Mouse (Mus musculus) midbrain, postnatal 0 days (tissue): ENCODE measurements at regions not wholly inside any gene's neighbourhood (a gene's known extent, or its start where the extent isn't known, plus 50 kb on each side); places are given as distances from the start of the nearest gene placed in this dataset.
A peak's percentile ranks its signal among the peaks of the same experiment; 100 is the strongest.

ENCODE experiments used
- ATAC-seq: fragments of 200-750 bp; cut with Nextera tagmentation; 2 replicates; pipeline ENCODE4 v1.8.0; 2017; ENCODE audit warnings: moderate number of reproducible peaks, mild to moderate bottlenecking, moderate TSS enrichment, moderate library complexity; ENCODE audit not compliant: low FRiP score
- DNase-seq: peaks from one replicate; pipeline ENCODE4 v3.0.0-alpha.2; 2015; ENCODE audit warnings: low spot score
- H3K27ac ChIP-seq: fragments of 300-500 bp; sonication (generic); 2 replicates; pipeline ENCODE4 v1.5.1; 2014; ENCODE audit warnings: low read depth, mild to moderate bottlenecking, low read length, mixed read lengths
- H3K27me3 ChIP-seq: fragments of 300-500 bp; sonication (generic); 2 replicates; pipeline ENCODE4 v1.6.1; 2014; ENCODE audit warnings: low read length, control low read depth, mixed read lengths; ENCODE audit not compliant: insufficient read depth
- H3K36me3 ChIP-seq: fragments of 300-500 bp; sonication (generic); 2 replicates; pipeline ENCODE4 v1.6.1; 2014; ENCODE audit warnings: low read length, control low read depth, mixed read lengths; ENCODE audit not compliant: insufficient read depth
- H3K4me1 ChIP-seq: fragments of 300-500 bp; sonication (generic); 2 replicates; pipeline ENCODE4 v1.6.1; 2014; ENCODE audit warnings: mild to moderate bottlenecking, control low read depth, antibody characterized with exemption, low read length, mixed read lengths; ENCODE audit not compliant: insufficient read depth
- H3K4me2 ChIP-seq: fragments of 300-500 bp; sonication (generic); 2 replicates; pipeline ENCODE4 v1.6.1; 2014; ENCODE audit warnings: low read depth, mild to moderate bottlenecking, low read length, mixed read lengths; ENCODE audit not compliant: poor library complexity, severe bottlenecking
- H3K4me3 ChIP-seq: fragments of 300-500 bp; sonication (generic); 2 replicates; pipeline ENCODE4 v1.5.1; 2014; ENCODE audit warnings: low read depth, mild to moderate bottlenecking, low read length, moderate library complexity
- H3K9ac ChIP-seq: fragments of 300-500 bp; sonication (generic); replicated peaks from 2 replicates; pipeline ENCODE4 v1.6.1; 2014; ENCODE audit warnings: mild to moderate bottlenecking, low read length, moderate library complexity, mixed read lengths; ENCODE audit not compliant: poor library complexity, severe bottlenecking
- H3K9me3 ChIP-seq: fragments of 300-500 bp; sonication (generic); 2 replicates; pipeline ENCODE4 v1.6.1; 2016; ENCODE audit warnings: low read length, control low read depth
- CTCF ChIP-seq: IDR thresholded peaks from 2 replicates; pipeline ENCODE4 v1.5.1; 2016; ENCODE audit warnings: antibody characterized with exemption, mild to moderate bottlenecking
- WGBS: fragments of 180-500 bp; shearing (Covaris S2); extraction: QIAGEN DNeasy Blood & Tissue Kit; methylation state at CpG from one replicate; pipeline ENCODE4 v1.1.7; 2014; 5-methylcytosine and 5-hydroxymethylcytosine counted together

GRCm38 (mm10) chrX:61046700-61047099, 138.7 kb downstream of the Cdr1 start:
- no peaks in the 10 kb centered on the region for H3K27me3 ChIP-seq
- DNase-seq = peak; percentile 62
- TF ChIP-seq CTCF = peak; percentile 80
- no peaks in the 10 kb centered on the region for H3K4me1 ChIP-seq
- H3K4me2 ChIP-seq = no peak overlapping the region
- no peak overlapping the region for H3K4me3 ChIP-seq
- no peaks in the 10 kb centered on the region for H3K36me3 ChIP-seq
- no peaks in the 10 kb centered on the region for H3K9me3 ChIP-seq
- no peak overlapping the region for H3K9ac ChIP-seq
- ATAC-seq = no peak
- WGBS = 14% methylated on average over 6 of the region's 6 CpGs
- H3K27ac ChIP-seq = no peak overlapping the region

- Histone ChIP-seq H3K9ac (no peak overlapping the region), H3K9me3 (no peaks in the 10 kb centered on the region), H3K4me3 (no peak overlapping the region), H3K4me1 (no peaks in the 10 kb centered on the region), H3K36me3 (no peaks in the 10 kb centered on the region), H3K27ac (no peak overlapping the region), H3K4me2 (no peak overlapping the region), H3K27me3 (no peaks in the 10 kb centered on the region)
- WGBS = 52% methylated on average over 8 of the region's 8 CpGs
- DNase-seq = peak; percentile 42
- ATAC-seq = no peak
- peak; percentile 61 for TF ChIP-seq CTCF
Measured at GRCm38 (mm10) chrX:61043147-61043546, 142.2 kb downstream of the Cdr1 start.
